Mouse (Mus musculus): Measurements from ENCODE around the gene Git2.

Git2 gene

GRCm38 (mm10) chr5:114686726-114687210 is 88.5 kb downstream of the Git2 start:
- in situ Hi-C loops (cut with MboI, MseI): no loop called here

- in situ Hi-C loops (cut with MboI, MseI): no loop called here
These were observed 89.3 kb downstream of the Git2 start for GRCm38 (mm10) chr5:114685986-114686385.

- in situ Hi-C loops (cut with MboI, MseI): no loop called here
These were observed 93.6 kb downstream of the Git2 start for GRCm38 (mm10) chr5:114681717-114682116.

GRCm38 (mm10) chr5:114680676-114681285 is 94.5 kb downstream of the Git2 start:
- in situ Hi-C loops (cut with MboI, MseI): no loop called here

- in situ Hi-C loops (cut with MboI, MseI): no loop called here
These were observed 95.3 kb downstream of the Git2 start for GRCm38 (mm10) chr5:114679841-114680591.

Measured in T-helper 1 cell (primary cell).